Mouse (Mus musculus) megakaryocyte-erythroid progenitor cell, adult 5-6 weeks (primary cell): ENCODE measurements around the gene Ypel1. TPM values are rescaled to one million over a fixed set of nuclear protein-coding genes. Genes with fewer than 3 reads are reported as not detected.

Experiments used
- total RNA-seq, 2 experiments: library from RNA; stranded (forward) in 1 of 2; stranded (reverse) in 1 of 2; fragments of 200-1000, 215-1000 nt in 1 of 2; fragments of >200 nt in 1 of 2; fragmentation: Nextera tagmentation in 1 of 2; gene quantifications; 2 replicates each; pipeline ENCODE4 v1.2.3; 2014 to 2017

Gene Ypel1
- total RNA-seq, 2 experiments from 2014 or later: 2.3 TPM; not detected in 1

Other genes starting within 250 kb of the Ypel1 start
- gene Spag6l, start 240.2 kb upstream of the Ypel1 start, total RNA-seq (2014; fragmentation: Nextera tagmentation): 1.4 and 1.6 TPM in 2 replicates
- 1.1 and 4.2 TPM in 2 replicates for gene Spag6l, start 240.2 kb upstream of the Ypel1 start, total RNA-seq (2017)
- 1.0 and 71.4 TPM in 2 replicates for gene Igll1, start 205.7 kb upstream of the Ypel1 start, total RNA-seq (2014; fragmentation: Nextera tagmentation)
- gene Igll1, start 205.7 kb upstream of the Ypel1 start, total RNA-seq (2017): 3.1 TPM in 1 of 2 replicates, not detected in the other
- 123 and 133 TPM in 2 replicates for gene Top3b, start 199.0 kb upstream of the Ypel1 start, total RNA-seq (2014; fragmentation: Nextera tagmentation)
- gene Top3b, start 199.0 kb upstream of the Ypel1 start, total RNA-seq (2017): 58.7 and 59.0 TPM in 2 replicates
- 70.5 TPM in 1 of 2 replicates, not detected in the other for gene Vpreb1, start 198.9 kb upstream of the Ypel1 start, total RNA-seq (2014; fragmentation: Nextera tagmentation)
- gene Vpreb1, start 198.9 kb upstream of the Ypel1 start, total RNA-seq (2017): 0.91 TPM in 1 of 2 replicates, not detected in the other
- gene Ppm1f, start 173.2 kb upstream of the Ypel1 start, total RNA-seq (2014; fragmentation: Nextera tagmentation): 6.5 and 6.7 TPM in 2 replicates
- 10.1 and 12.1 TPM in 2 replicates for gene Ppm1f, start 173.2 kb upstream of the Ypel1 start, total RNA-seq (2017)
- 118 and 181 TPM in 2 replicates for gene Mapk1, start 86.3 kb upstream of the Ypel1 start, total RNA-seq (2014; fragmentation: Nextera tagmentation)
- gene Mapk1, start 86.3 kb upstream of the Ypel1 start, total RNA-seq (2017): 140 and 154 TPM in 2 replicates
- 74.1 and 94.8 TPM in 2 replicates for gene Ppil2, start 41.6 kb downstream of the Ypel1 start, total RNA-seq (2014; fragmentation: Nextera tagmentation)
- 81.5 and 99.2 TPM in 2 replicates for gene Ppil2, start 41.6 kb downstream of the Ypel1 start, total RNA-seq (2017)
- gene 2610318N02Rik, start 55.5 kb downstream of the Ypel1 start, total RNA-seq (2014; fragmentation: Nextera tagmentation): 36.0 and 78.4 TPM in 2 replicates
- 9.3 and 19.2 TPM in 2 replicates for gene 2610318N02Rik, start 55.5 kb downstream of the Ypel1 start, total RNA-seq (2017)
- 20.4 and 21.1 TPM in 2 replicates for gene Sdf2l1, start 62.7 kb downstream of the Ypel1 start, total RNA-seq (2014; fragmentation: Nextera tagmentation)
- gene Sdf2l1, start 62.7 kb downstream of the Ypel1 start, total RNA-seq (2017): 29.5 and 40.7 TPM in 2 replicates
- gene Ydjc, start 74.9 kb downstream of the Ypel1 start, total RNA-seq (2014; fragmentation: Nextera tagmentation): 13.3 and 13.4 TPM in 2 replicates
- 11.4 and 11.7 TPM in 2 replicates for gene Ydjc, start 74.9 kb downstream of the Ypel1 start, total RNA-seq (2017)
- gene Ccdc116, start 77.5 kb downstream of the Ypel1 start, total RNA-seq (2014; fragmentation: Nextera tagmentation): 1.2 and 2.1 TPM in 2 replicates
- 0.57 and 0.70 TPM in 2 replicates for gene Ccdc116, start 77.5 kb downstream of the Ypel1 start, total RNA-seq (2017)
- gene Ube2l3, start 133.0 kb downstream of the Ypel1 start, total RNA-seq (2014; fragmentation: Nextera tagmentation): 154 and 221 TPM in 2 replicates
- 161 and 163 TPM in 2 replicates for gene Ube2l3, start 133.0 kb downstream of the Ypel1 start, total RNA-seq (2017)
- gene Rimbp3, start 138.9 kb downstream of the Ypel1 start, total RNA-seq (2014; fragmentation: Nextera tagmentation): 0.39 and 0.59 TPM in 2 replicates
- 0.23 TPM in 1 of 2 replicates, not detected in the other for gene Rimbp3, start 138.9 kb downstream of the Ypel1 start, total RNA-seq (2017)
- 1.6 and 2.1 TPM in 2 replicates for gene Hic2, start 163.9 kb downstream of the Ypel1 start, total RNA-seq (2014; fragmentation: Nextera tagmentation)
- gene Hic2, start 163.9 kb downstream of the Ypel1 start, total RNA-seq (2017): 1.5 and 1.9 TPM in 2 replicates
- 9.2 and 19.0 TPM in 2 replicates for gene Tmem191c, start 206.4 kb downstream of the Ypel1 start, total RNA-seq (2014; fragmentation: Nextera tagmentation)
- 0.33 and 2.3 TPM in 2 replicates for gene Tmem191c, start 206.4 kb downstream of the Ypel1 start, total RNA-seq (2017)